Mouse (Mus musculus) gonadal fat pad, adult 2 months (tissue): Measurements from ENCODE around the gene Slc4a4. TPM values are rescaled to one million over a fixed set of nuclear protein-coding genes. Genes with fewer than 3 reads are reported as not detected.
"Not testable (repeated sequence)": the region's sequence is repeated elsewhere in the genome, so short reads cannot be mapped to it uniquely, and the experiment has no call there.

ENCODE experiments used
- DNase-seq: peaks from one replicate; pipeline ENCODE4 v3.0.0-alpha.2; 2012; ENCODE audit warnings: low read depth
- polyA plus RNA-seq: library from polyadenylated mRNA; depleted of rRNA; stranded (reverse); fragments of >200 nt; gene quantifications from 2 replicates; pipeline ENCODE4 v1.2.3, GENCODE M21; 2012

Gene Slc4a4
- polyA plus RNA-seq, 1 experiment: 6.1 TPM

GRCm38 (mm10) chr5:89077711-89078110 lies 191.1 kb downstream of the Slc4a4 start:
- no peak for DNase-seq

- DNase-seq: no peak
These were observed 196.9 kb downstream of the Slc4a4 start for GRCm38 (mm10) chr5:89083476-89083875.

GRCm38 (mm10) chr5:89087916-89088315 lies 201.3 kb downstream of the Slc4a4 start:
- no peak for DNase-seq

- DNase-seq: no peak
These were observed 201.8 kb downstream of the Slc4a4 start for GRCm38 (mm10) chr5:89088462-89088861.

GRCm38 (mm10) chr5:89090131-89090530 lies 203.5 kb downstream of the Slc4a4 start:
- DNase-seq: no peak

GRCm38 (mm10) chr5:89096371-89096770 lies 209.8 kb downstream of the Slc4a4 start:
- DNase-seq: no peak

- DNase-seq: no peak
These were observed 210.7 kb downstream of the Slc4a4 start for GRCm38 (mm10) chr5:89097291-89097690.

- DNase-seq: no peak
These were observed 211.5 kb downstream of the Slc4a4 start for GRCm38 (mm10) chr5:89098121-89098520.

- no peak for DNase-seq
These were observed 213.3 kb downstream of the Slc4a4 start for GRCm38 (mm10) chr5:89099886-89100285.

- no peak for DNase-seq
These were observed 215.9 kb downstream of the Slc4a4 start for GRCm38 (mm10) chr5:89102560-89102959.

- DNase-seq: no peak
These were observed 218.7 kb downstream of the Slc4a4 start for GRCm38 (mm10) chr5:89105346-89105745.

GRCm38 (mm10) chr5:89106217-89106616 lies 219.6 kb downstream of the Slc4a4 start:
- DNase-seq: no peak

GRCm38 (mm10) chr5:89108809-89109208 lies 222.2 kb downstream of the Slc4a4 start:
- no peak for DNase-seq

GRCm38 (mm10) chr5:89109832-89110231 lies 223.2 kb downstream of the Slc4a4 start:
- DNase-seq: no peak

- not testable (repeated sequence) for DNase-seq
These were observed 225.4 kb downstream of the Slc4a4 start for GRCm38 (mm10) chr5:89111987-89112386.

GRCm38 (mm10) chr5:89120881-89121280 lies 234.3 kb downstream of the Slc4a4 start:
- DNase-seq: no peak

- no peak for DNase-seq
These were observed 236.8 kb downstream of the Slc4a4 start for GRCm38 (mm10) chr5:89123270-89123903.

GRCm38 (mm10) chr5:89128210-89128609 lies 241.6 kb downstream of the Slc4a4 start:
- DNase-seq: no peak

GRCm38 (mm10) chr5:89135776-89136175 lies 249.2 kb downstream of the Slc4a4 start:
- DNase-seq: no peak

GRCm38 (mm10) chr5:89140070-89140469 lies 253.5 kb downstream of the Slc4a4 start:
- no peak for DNase-seq

GRCm38 (mm10) chr5:89141761-89142160 lies 255.1 kb downstream of the Slc4a4 start:
- DNase-seq: no peak

GRCm38 (mm10) chr5:89146276-89146675 lies 259.7 kb downstream of the Slc4a4 start:
- DNase-seq: no peak

GRCm38 (mm10) chr5:89147282-89147790 lies 260.7 kb downstream of the Slc4a4 start:
- DNase-seq: no peak
